Mouse (Mus musculus) MEL-GATA-1-ER (cell line): ENCODE results near the gene Mbnl2.
A peak's percentile ranks its signal among the peaks of the same experiment; 100 is the strongest.

Experiments
- DNase-seq: peaks from one replicate; pipeline ENCODE4 v3.0.0-alpha.2; 2012; ENCODE audit warnings: low read depth; ENCODE audit errors: extremely low read depth

Gene Mbnl2

GRCm38 (mm10) chr14:120296231-120297006, 20.9 kb downstream of the Mbnl2 start:
- DNase-seq, result no peak

GRCm38 (mm10) chr14:120297137-120297749, 21.8 kb downstream of the Mbnl2 start:
- no peak for DNase-seq

GRCm38 (mm10) chr14:120297833-120298232, 22.4 kb downstream of the Mbnl2 start:
- no peak for DNase-seq

- no peak for DNase-seq
Measured at GRCm38 (mm10) chr14:120298439-120298838, 23.0 kb downstream of the Mbnl2 start.

- DNase-seq, result no peak
Measured at GRCm38 (mm10) chr14:120299716-120300115, 24.2 kb downstream of the Mbnl2 start.

GRCm38 (mm10) chr14:120300191-120300590, 24.7 kb downstream of the Mbnl2 start:
- no peak for DNase-seq

GRCm38 (mm10) chr14:120300814-120301213, 25.3 kb downstream of the Mbnl2 start:
- no peak for DNase-seq

- DNase-seq, result no peak
Measured at GRCm38 (mm10) chr14:120302913-120303548, 27.6 kb downstream of the Mbnl2 start.

GRCm38 (mm10) chr14:120306229-120306628, 30.8 kb downstream of the Mbnl2 start:
- DNase-seq, result peak; percentile 55

- no peak for DNase-seq
Measured at GRCm38 (mm10) chr14:120307356-120307755, 31.9 kb downstream of the Mbnl2 start.

- DNase-seq, result no peak
Measured at GRCm38 (mm10) chr14:120307963-120308362, 32.5 kb downstream of the Mbnl2 start.

GRCm38 (mm10) chr14:120309691-120310090, 34.2 kb downstream of the Mbnl2 start:
- no peak for DNase-seq

- DNase-seq, result no peak
Measured at GRCm38 (mm10) chr14:120311330-120312097, 36.0 kb downstream of the Mbnl2 start.

- DNase-seq, result no peak
Measured at GRCm38 (mm10) chr14:120312661-120313406, 37.4 kb downstream of the Mbnl2 start.

GRCm38 (mm10) chr14:120313466-120313865, 38.0 kb downstream of the Mbnl2 start:
- DNase-seq, result no peak

- no peak for DNase-seq
Measured at GRCm38 (mm10) chr14:120315721-120316120, 40.3 kb downstream of the Mbnl2 start.

- DNase-seq, result no peak
Measured at GRCm38 (mm10) chr14:120318326-120318935, 43.0 kb downstream of the Mbnl2 start.

- no peak for DNase-seq
Measured at GRCm38 (mm10) chr14:120318974-120319731, 43.7 kb downstream of the Mbnl2 start.

- DNase-seq, result no peak
Measured at GRCm38 (mm10) chr14:120322041-120322440, 46.6 kb downstream of the Mbnl2 start.

- no peak for DNase-seq
Measured at GRCm38 (mm10) chr14:120323111-120323510, 47.6 kb downstream of the Mbnl2 start.
